Mouse (Mus musculus) kidney, adult 2 months (tissue): ENCODE measurements around the gene Nthl1. TPM values are rescaled to one million over a fixed set of nuclear protein-coding genes. Genes with fewer than 3 reads are reported as not detected.

ENCODE experiments used
- DNase-seq: peaks from one replicate; pipeline ENCODE4 v3.0.0; 2021
- H3K27ac ChIP-seq: fragments of 200-500 bp; 2 replicates; pipeline ENCODE4 v1.5.1; 2012; ENCODE audit warnings: low read depth, low read length, control low read depth, inconsistent platforms; ENCODE audit not compliant: insufficient read depth
- H3K27me3 ChIP-seq: fragments of 200-500 bp; replicated peaks from 2 replicates; pipeline ENCODE4 v1.6.1; 2012; ENCODE audit warnings: mild to moderate bottlenecking, moderate library complexity, low read length, inconsistent platforms; ENCODE audit not compliant: control insufficient read depth, insufficient read depth
- H3K36me3 ChIP-seq: fragments of 200-500 bp; 2 replicates; pipeline ENCODE4 v1.6.1; 2012; ENCODE audit warnings: mild to moderate bottlenecking, moderate library complexity, low read length, inconsistent platforms; ENCODE audit not compliant: control insufficient read depth, insufficient read depth
- H3K4me1 ChIP-seq: fragments of 200-500 bp; 2 replicates; pipeline ENCODE4 v1.6.1; 2011; ENCODE audit warnings: low read length; ENCODE audit not compliant: control insufficient read depth, insufficient read depth
- H3K4me3 ChIP-seq: fragments of 200-500 bp; 2 replicates; pipeline ENCODE4 v1.5.1; 2011; ENCODE audit warnings: mild to moderate bottlenecking, low read depth, low read length, control low read depth; ENCODE audit not compliant: insufficient read depth
- CTCF ChIP-seq: fragments of 200-500 bp; conservative IDR thresholded peaks from 2 replicates; pipeline ENCODE4 v1.5.1; 2011; ENCODE audit warnings: low read depth, mild to moderate bottlenecking, control low read depth, low read length, moderate library complexity, mixed read lengths; ENCODE audit not compliant: insufficient read depth, insufficient read length
- POLR2A ChIP-seq: fragments of 200-500 bp; IDR thresholded peaks from one replicate; pipeline ENCODE4 v1.6.1; 2011; ENCODE audit warnings: low read depth, low read length, control low read depth
- WGBS: fragments of 180-500 bp; shearing (Covaris S2); methylation state at CpG from one replicate; pipeline ENCODE4 v1.1.7; 2018; 5-methylcytosine and 5-hydroxymethylcytosine counted together
- polyA plus RNA-seq: library from polyadenylated mRNA; depleted of rRNA; stranded (reverse); fragments of >200 nt; gene quantifications from 2 replicates; pipeline ENCODE4 v1.2.3, GENCODE M21; 2012

Nthl1 gene
- polyA plus RNA-seq, 1 experiment, result 13.6 TPM

GRCm38 (mm10) chr17:24630072-24630471, 2.4 kb upstream of the Nthl1 start:
- DNase-seq, result no peak
- WGBS, result 86% methylated on average over 14 of the region's 14 CpGs
- TF ChIP-seq POLR2A, result no peak
- no peak for TF ChIP-seq CTCF
- Histone ChIP-seq H3K4me3 (no peak overlapping the region), H3K4me1 (peaks cover 12% of the 10 kb centered on the region; the same call in 1 of the 2 replicates), H3K27me3 (no peaks in the 10 kb centered on the region), H3K27ac (no peak overlapping the region), H3K36me3 (no peaks in the 10 kb centered on the region)

DNA sequence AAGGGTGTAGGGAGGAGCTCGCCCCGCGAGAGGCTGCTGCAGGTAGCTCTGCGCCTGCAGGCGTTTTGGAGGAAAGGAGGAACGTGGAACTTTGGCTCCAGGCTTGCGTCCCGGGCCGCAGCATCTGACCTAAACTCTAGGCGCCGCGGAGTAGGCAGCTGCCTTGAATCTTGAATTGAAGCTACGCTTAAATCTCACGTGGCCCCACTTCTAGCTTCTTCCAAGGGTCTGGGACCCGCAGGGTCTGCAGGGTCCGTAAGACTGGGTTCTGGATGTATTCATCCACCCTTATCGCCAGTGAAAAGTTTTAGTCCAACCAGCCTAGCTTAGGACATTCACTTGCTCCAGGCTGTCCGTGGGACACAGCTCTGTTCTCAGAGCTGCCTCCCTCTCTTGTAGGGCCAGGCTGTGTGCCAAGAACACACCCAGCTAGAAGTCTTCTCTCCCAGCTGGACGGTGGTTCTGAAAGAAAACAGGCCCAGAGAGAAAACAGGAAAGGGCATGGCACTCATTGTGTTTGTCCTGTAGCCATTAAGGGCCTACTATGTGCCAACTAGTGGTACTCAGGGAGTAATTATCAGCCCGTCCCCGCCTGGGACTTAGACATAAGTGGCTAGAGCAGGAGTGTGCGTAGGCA, 451 bp downstream of the Nthl1 start:
- DNase-seq, result peak; percentile 79
- H3K27ac ChIP-seq, result peak overlapping the region; percentile 88
- H3K4me1 ChIP-seq, result peaks cover 15% of the 10 kb centered on the region; the same call in 1 of the 2 replicates
- 5% methylated on average over 22 of the region's 22 CpGs for WGBS
- H3K4me3 ChIP-seq, result peak overlapping the region; percentile 92
- TF ChIP-seq POLR2A (no peak), CTCF (no peak)
- no peaks in the 10 kb centered on the region for H3K27me3 ChIP-seq
- H3K36me3 ChIP-seq, result no peaks in the 10 kb centered on the region

GRCm38 (mm10) chr17:24633831-24634230, 1.4 kb downstream of the Nthl1 start:
- no peaks in the 10 kb centered on the region for H3K36me3 ChIP-seq
- DNase-seq, result no peak
- no peak for TF ChIP-seq CTCF
- no peak for TF ChIP-seq POLR2A
- H3K27ac ChIP-seq, result peak overlapping the region; percentile 88
- peaks cover 15% of the 10 kb centered on the region; the same call in 1 of the 2 replicates for H3K4me1 ChIP-seq
- H3K27me3 ChIP-seq, result no peaks in the 10 kb centered on the region
- WGBS, result 95% methylated on average over 11 of the region's 11 CpGs
- H3K4me3 ChIP-seq, result no peak overlapping the region

- DNase-seq, result peak; percentile 76
- 55% methylated on average over 4 of the region's 4 CpGs for WGBS
- peaks cover 15% of the 10 kb centered on the region; the same call in 1 of the 2 replicates for H3K4me1 ChIP-seq
Observed at GRCm38 (mm10) chr17:24635024-24635423, 2.5 kb downstream of the Nthl1 start.

GRCm38 (mm10) chr17:24635694-24636093, 3.2 kb downstream of the Nthl1 start:
- 86% methylated on average over 5 of the region's 5 CpGs for WGBS
- DNase-seq, result no peak
- H3K4me3 ChIP-seq, result no peak overlapping the region
- no peaks in the 10 kb centered on the region for H3K36me3 ChIP-seq
- no peaks in the 10 kb centered on the region for H3K27me3 ChIP-seq
- H3K4me1 ChIP-seq, result peaks cover 17% of the 10 kb centered on the region; the same call in 1 of the 2 replicates
- TF ChIP-seq CTCF, result no peak
- peak overlapping the region; percentile 20 for H3K27ac ChIP-seq

More at GRCm38 (mm10) chr17:24635024-24635423, 2.5 kb downstream of the Nthl1 start:
- Histone ChIP-seq H3K36me3 (no peaks in the 10 kb centered on the region), H3K4me3 (no peak overlapping the region), H3K27me3 (no peaks in the 10 kb centered on the region), H3K27ac (peak overlapping the region; percentile 34)
- TF ChIP-seq CTCF (no peak), POLR2A (no peak)

DNA sequence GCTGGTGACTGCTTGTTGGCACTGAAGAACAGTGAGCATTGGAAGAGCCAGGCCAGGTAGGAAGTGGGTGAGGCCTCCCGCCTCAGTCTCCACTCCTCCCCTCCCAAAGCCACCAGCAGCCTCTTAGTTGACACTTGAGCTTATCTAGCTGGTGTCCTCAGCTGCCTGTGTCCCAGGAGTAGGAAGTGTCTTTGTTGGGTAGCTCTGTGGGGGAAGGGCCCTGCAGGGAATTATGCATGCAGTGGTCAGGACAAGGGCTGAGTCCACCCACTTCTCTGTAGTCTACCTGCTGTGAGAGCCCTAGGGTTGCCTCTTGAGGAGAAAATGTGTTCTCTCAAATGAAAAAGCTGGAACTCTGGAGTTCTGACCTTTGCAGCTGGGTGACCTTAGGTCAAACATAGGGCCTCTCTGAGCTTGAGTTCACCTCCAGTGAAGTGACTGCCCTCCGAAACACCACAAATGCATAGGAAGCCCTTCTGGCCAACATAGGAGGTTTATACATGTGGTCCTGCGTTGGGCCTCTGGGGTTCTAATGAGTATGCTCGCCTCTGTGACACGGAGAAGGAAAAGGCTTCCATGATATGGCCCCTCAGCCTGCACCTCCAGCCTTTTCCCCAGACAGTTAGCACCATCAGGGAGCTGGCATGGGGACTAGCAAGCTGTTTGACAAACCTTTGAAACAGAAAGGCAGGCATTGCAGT, 4.5 kb downstream of the Nthl1 start:
- TF ChIP-seq POLR2A (no peak), CTCF (no peak)
- no peak overlapping the region for H3K4me3 ChIP-seq
- peaks cover 14% of the 10 kb centered on the region; the same call in 1 of the 2 replicates for H3K4me1 ChIP-seq
- no peaks in the 10 kb centered on the region for H3K27me3 ChIP-seq
- peak; percentile 39 for DNase-seq
- no peaks in the 10 kb centered on the region for H3K36me3 ChIP-seq
- WGBS, result 79% methylated on average over 5 of the region's 5 CpGs
- H3K27ac ChIP-seq, result no peak overlapping the region

- H3K4me1 ChIP-seq, result peaks cover 12% of the 10 kb centered on the region; the same call in 1 of the 2 replicates
- TF ChIP-seq POLR2A (no peak), CTCF (no peak)
- no peaks in the 10 kb centered on the region for H3K27me3 ChIP-seq
- no peak overlapping the region for H3K4me3 ChIP-seq
- 69% methylated on average over 4 of the region's 4 CpGs for WGBS
- H3K36me3 ChIP-seq, result no peaks in the 10 kb centered on the region
- no peak for DNase-seq
- peak overlapping the region; percentile 13 for H3K27ac ChIP-seq
Observed at GRCm38 (mm10) chr17:24638214-24638613, 5.7 kb downstream of the Nthl1 start.
